Mouse (Mus musculus): ENCODE results near the gene Lce1a1.
"Not testable (repeated sequence)": the region's sequence is repeated elsewhere in the genome, so short reads cannot be mapped to it uniquely, and the experiment has no call there.

Gene Lce1a1

GRCm38 (mm10) chr3:92648207-92648606, at the start of gene Lce1a1:
Lce1a1 (minus strand) TSS chr3:92648307.
- no peak for DNase-seq

- DNase-seq, result no peak
Measured at GRCm38 (mm10) chr3:92694613-92695012, 46.5 kb upstream of the Lce1a1 start.

- DNase-seq, result no peak
Measured at GRCm38 (mm10) chr3:92691688-92692087, 43.6 kb upstream of the Lce1a1 start.

GRCm38 (mm10) chr3:92689154-92689553, 41.0 kb upstream of the Lce1a1 start:
- DNase-seq, result not testable (repeated sequence)

- no peak for DNase-seq
Measured at GRCm38 (mm10) chr3:92687110-92687509, 39.0 kb upstream of the Lce1a1 start, which contains the start of gene Lce1d. Lce1d (minus strand) TSS chr3:92687210.

GRCm38 (mm10) chr3:92678947-92679346, 30.8 kb upstream of the Lce1a1 start, which contains the start of gene Lce1c:
Lce1c (plus strand) TSS chr3:92679247.
- DNase-seq, result no peak

GRCm38 (mm10) chr3:92670215-92670614, 22.1 kb upstream of the Lce1a1 start, which contains the start of gene Lce1a2:
Lce1a2 (minus strand) TSS chr3:92670315.
- no peak for DNase-seq

GRCm38 (mm10) chr3:92656826-92657225, 8.7 kb upstream of the Lce1a1 start, which contains the start of gene Lce1b:
Lce1b (minus strand) TSS chr3:92656926.
- no peak for DNase-seq

GRCm38 (mm10) chr3:92639854-92640253, 8.3 kb downstream of the Lce1a1 start:
- DNase-seq, result no peak

GRCm38 (mm10) chr3:92638653-92638991, 9.5 kb downstream of the Lce1a1 start:
- DNase-seq, result no peak

- DNase-seq, result no peak
Measured at GRCm38 (mm10) chr3:92637745-92638652, 10.1 kb downstream of the Lce1a1 start.

- DNase-seq, result no peak
Measured at GRCm38 (mm10) chr3:92621560-92621959, 26.5 kb downstream of the Lce1a1 start, which contains the start of gene Lce6a. Lce6a (minus strand) TSS chr3:92621660.

GRCm38 (mm10) chr3:92609804-92610203, 38.3 kb downstream of the Lce1a1 start:
- no peak for DNase-seq

- no peak for DNase-seq
Measured at GRCm38 (mm10) chr3:92607392-92607791, 40.7 kb downstream of the Lce1a1 start, which contains the start of gene 2210017I01Rik. 2210017I01Rik (minus strand) TSS chr3:92607492.

- DNase-seq, result no peak
Measured at GRCm38 (mm10) chr3:92602169-92602568, 45.9 kb downstream of the Lce1a1 start.

GRCm38 (mm10) chr3:92600456-92600855, 47.7 kb downstream of the Lce1a1 start:
- no peak for DNase-seq

- no peak for DNase-seq
Measured at GRCm38 (mm10) chr3:92599973-92600372, 48.1 kb downstream of the Lce1a1 start.

- DNase-seq, result no peak
Measured at GRCm38 (mm10) chr3:92598429-92598828, 49.7 kb downstream of the Lce1a1 start.
